Mouse (Mus musculus): Measurements from ENCODE around the gene Akt3. TPM values are rescaled to one million over a fixed set of nuclear protein-coding genes. Genes with fewer than 3 reads are reported as not detected.

Gene Akt3
- polyA plus RNA-seq, 1 experiment from 2014 or later: 9.8 TPM

GRCm38 (mm10) chr1:177175436-177175835 is 82.6 kb downstream of the Akt3 start:
- Histone ChIP-seq H3K36me3 (ENCODE audit: control insufficient read depth, insufficient read depth, low read length) (no peaks in the 10 kb centered on the region), H3K4me3 (ENCODE audit: low read depth, low read length) (no peak overlapping the region), H3K27me3 (ENCODE audit: control insufficient read depth, insufficient read depth, low read length) (no peaks in the 10 kb centered on the region), H3K4me2 (ENCODE audit: low read depth, severe bottlenecking) (no peak overlapping the region), H3K9me3 (ENCODE audit: control insufficient read depth, low read length) (no peaks in the 10 kb centered on the region), H3K27ac (replicated peaks; ENCODE audit: low read depth, low read length) (no peak overlapping the region), H3K4me1 (ENCODE audit: control insufficient read depth, insufficient read depth, low read length) (no peaks in the 10 kb centered on the region), H3K9ac (ENCODE audit: low read length) (no peak overlapping the region)
- DNase-seq (ENCODE audit: low spot score) (no peak), ATAC-seq (ENCODE audit: insufficient number of reproducible peaks, low FRiP score, low TSS enrichment, low read depth) (no peak)

DNA sequence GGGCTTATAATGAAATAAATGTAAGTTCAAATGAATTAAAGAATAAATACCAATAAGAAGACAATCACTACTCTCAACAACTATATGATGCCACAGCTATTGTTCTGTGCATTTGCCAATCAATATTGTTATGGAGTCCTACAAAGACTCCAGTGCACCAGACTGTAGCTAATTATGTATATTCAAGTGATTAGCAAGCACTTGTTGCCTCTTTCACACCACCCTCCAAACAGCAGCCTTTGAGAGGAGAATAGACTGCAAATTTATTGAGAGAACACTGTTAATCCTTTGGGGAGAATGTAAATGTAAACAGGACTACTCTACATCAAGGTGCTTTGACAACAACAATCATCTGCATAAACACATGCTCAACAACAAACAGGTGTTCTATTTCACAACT is 86.7 kb downstream of the Akt3 start:
- Histone ChIP-seq H3K4me2 (ENCODE audit: low read depth, severe bottlenecking) (no peak overlapping the region), H3K9me3 (ENCODE audit: control insufficient read depth, low read length) (no peaks in the 10 kb centered on the region)
- no peak for ATAC-seq (ENCODE audit: insufficient number of reproducible peaks, low FRiP score, low TSS enrichment, low read depth)

GRCm38 (mm10) chr1:177165789-177166188 is 92.2 kb downstream of the Akt3 start:
- no peak overlapping the region for H3K4me3 ChIP-seq (ENCODE audit: low read depth, low read length)
- 46% methylated on average over 2 of the region's 2 CpGs for WGBS
- no peak overlapping the region for H3K4me2 ChIP-seq (ENCODE audit: low read depth, severe bottlenecking)
- no peaks in the 10 kb centered on the region for H3K9me3 ChIP-seq (ENCODE audit: control insufficient read depth, low read length)
- no peak overlapping the region for H3K27ac ChIP-seq (replicated peaks; ENCODE audit: low read depth, low read length)
- no peak overlapping the region for H3K9ac ChIP-seq (ENCODE audit: low read length)
- H3K27me3 ChIP-seq (ENCODE audit: control insufficient read depth, insufficient read depth, low read length): no peaks in the 10 kb centered on the region
- no peak for ATAC-seq (ENCODE audit: insufficient number of reproducible peaks, low FRiP score, low TSS enrichment, low read depth)
- H3K36me3 ChIP-seq (ENCODE audit: control insufficient read depth, insufficient read depth, low read length): no peaks in the 10 kb centered on the region
- no peak for DNase-seq (ENCODE audit: low spot score)
- no peaks in the 10 kb centered on the region for H3K4me1 ChIP-seq (ENCODE audit: control insufficient read depth, insufficient read depth, low read length)

More for the DNA sequence above, 86.7 kb downstream of the Akt3 start:
- no peaks in the 10 kb centered on the region for H3K4me1 ChIP-seq (ENCODE audit: control insufficient read depth, insufficient read depth, low read length)
- H3K4me3 ChIP-seq (ENCODE audit: low read depth, low read length): no peak overlapping the region
- no peak overlapping the region for H3K9ac ChIP-seq (ENCODE audit: low read length)
- H3K36me3 ChIP-seq (ENCODE audit: control insufficient read depth, insufficient read depth, low read length): no peaks in the 10 kb centered on the region
- H3K27ac ChIP-seq (replicated peaks; ENCODE audit: low read depth, low read length): no peak overlapping the region
- H3K27me3 ChIP-seq (ENCODE audit: control insufficient read depth, insufficient read depth, low read length): no peaks in the 10 kb centered on the region
- DNase-seq (ENCODE audit: low spot score): no peak

DNA sequence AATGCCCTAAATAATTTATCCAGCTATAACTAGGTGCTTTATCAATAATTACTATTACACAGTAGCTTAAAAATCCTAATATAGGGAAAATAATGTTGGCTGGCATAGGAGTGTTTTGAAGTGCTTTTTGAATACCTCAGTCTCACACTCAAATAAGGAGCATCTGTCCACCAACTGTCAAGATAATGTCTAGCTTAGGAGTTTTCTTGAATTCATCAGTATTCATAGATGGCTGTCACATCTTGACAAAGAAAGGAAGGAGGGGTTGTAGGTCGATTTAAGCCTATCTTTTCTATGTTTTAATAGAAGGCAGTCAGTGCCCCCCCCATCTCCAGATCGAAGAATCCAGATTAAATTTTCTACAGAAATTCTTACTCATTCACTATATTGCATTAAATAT is 92.7 kb downstream of the Akt3 start:
- H3K27me3 ChIP-seq (ENCODE audit: control insufficient read depth, insufficient read depth, low read length): no peaks in the 10 kb centered on the region
- ATAC-seq (ENCODE audit: insufficient number of reproducible peaks, low FRiP score, low TSS enrichment, low read depth) (no peak), DNase-seq (ENCODE audit: low spot score) (no peak)
- H3K36me3 ChIP-seq (ENCODE audit: control insufficient read depth, insufficient read depth, low read length): no peaks in the 10 kb centered on the region
- WGBS: 85% methylated on average over 2 of the region's 2 CpGs
- no peaks in the 10 kb centered on the region for H3K9me3 ChIP-seq (ENCODE audit: control insufficient read depth, low read length)
- H3K4me2 ChIP-seq (ENCODE audit: low read depth, severe bottlenecking): no peak overlapping the region
- no peak overlapping the region for H3K4me3 ChIP-seq (ENCODE audit: low read depth, low read length)
- no peaks in the 10 kb centered on the region for H3K4me1 ChIP-seq (ENCODE audit: control insufficient read depth, insufficient read depth, low read length)
- H3K27ac ChIP-seq (replicated peaks; ENCODE audit: low read depth, low read length): no peak overlapping the region
- no peak overlapping the region for H3K9ac ChIP-seq (ENCODE audit: low read length)

DNA sequence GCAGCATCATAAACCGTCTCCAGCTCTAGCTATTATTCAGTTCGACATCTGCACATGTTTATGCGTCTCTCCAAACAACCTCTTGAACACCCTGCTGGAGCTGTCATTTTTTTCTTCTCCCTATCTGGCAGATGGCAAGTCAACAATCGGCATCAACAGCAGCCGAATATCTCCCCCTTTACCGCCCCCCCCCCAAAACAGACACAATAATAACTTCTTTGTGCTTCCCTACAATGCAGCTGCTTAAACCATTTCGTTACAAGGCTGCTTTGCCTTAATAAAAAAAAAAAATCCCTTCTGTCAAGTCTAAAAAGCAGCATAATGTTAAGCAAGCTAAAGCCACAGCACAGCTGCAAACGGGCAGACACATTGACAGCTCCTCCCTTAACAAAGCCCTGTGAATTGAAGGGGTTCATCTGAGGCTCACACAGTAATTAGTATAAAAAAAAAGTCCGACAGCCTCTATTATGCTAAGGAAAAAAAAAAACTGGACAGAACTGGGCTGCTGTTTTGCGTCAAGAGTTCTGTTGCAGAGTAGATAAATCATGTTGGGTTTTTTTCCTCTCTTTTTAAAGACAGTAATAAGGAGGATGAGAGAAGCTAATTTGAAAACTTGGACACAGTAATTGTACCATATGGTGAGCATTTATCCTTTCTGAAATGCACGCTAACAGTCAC is 107.5 kb downstream of the Akt3 start:
- WGBS: 29% methylated on average over 11 of the region's 11 CpGs
- Histone ChIP-seq H3K27me3 (ENCODE audit: control insufficient read depth, insufficient read depth, low read length) (no peaks in the 10 kb centered on the region), H3K9me3 (ENCODE audit: control insufficient read depth, low read length) (no peaks in the 10 kb centered on the region), H3K4me2 (ENCODE audit: low read depth, severe bottlenecking) (no peak overlapping the region), H3K27ac (replicated peaks; ENCODE audit: low read depth, low read length) (no peak overlapping the region), H3K36me3 (ENCODE audit: control insufficient read depth, insufficient read depth, low read length) (no peaks in the 10 kb centered on the region), H3K4me1 (ENCODE audit: control insufficient read depth, insufficient read depth, low read length) (peaks cover 3% of the 10 kb centered on the region; the same call in 1 of the 2 replicates), H3K4me3 (ENCODE audit: low read depth, low read length) (no peak overlapping the region), H3K9ac (ENCODE audit: low read length) (no peak overlapping the region)
- no peak for DNase-seq (ENCODE audit: low spot score)
- no peak for ATAC-seq (ENCODE audit: insufficient number of reproducible peaks, low FRiP score, low TSS enrichment, low read depth)

DNA sequence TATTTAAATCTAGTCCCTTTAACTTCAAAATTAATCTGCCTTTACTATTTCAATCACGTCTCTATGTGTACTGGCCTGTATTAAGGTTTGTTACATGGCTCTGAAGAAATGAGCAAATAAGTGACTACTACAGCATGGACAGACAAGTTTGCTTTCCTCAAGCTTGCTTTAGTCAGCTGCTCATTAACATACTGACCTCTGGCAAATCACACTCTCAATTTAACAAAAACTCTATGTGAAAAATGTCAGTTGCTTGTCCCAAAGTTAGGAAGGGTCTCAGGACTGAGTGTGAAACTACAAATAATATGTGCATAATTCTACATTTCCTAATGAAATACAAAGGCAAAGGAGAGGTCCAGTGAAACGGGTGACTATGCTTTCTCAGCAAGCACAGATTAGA is 109.3 kb downstream of the Akt3 start:
- peaks cover 3% of the 10 kb centered on the region; the same call in 1 of the 2 replicates for H3K4me1 ChIP-seq (ENCODE audit: control insufficient read depth, insufficient read depth, low read length)
- WGBS: 74% methylated on average over 2 of the region's 2 CpGs
- H3K4me3 ChIP-seq (ENCODE audit: low read depth, low read length): no peak overlapping the region
- no peaks in the 10 kb centered on the region for H3K9me3 ChIP-seq (ENCODE audit: control insufficient read depth, low read length)
- no peak overlapping the region for H3K9ac ChIP-seq (ENCODE audit: low read length)
- H3K4me2 ChIP-seq (ENCODE audit: low read depth, severe bottlenecking): no peak overlapping the region
- DNase-seq (ENCODE audit: low spot score): no peak
- no peaks in the 10 kb centered on the region for H3K36me3 ChIP-seq (ENCODE audit: control insufficient read depth, insufficient read depth, low read length)
- H3K27me3 ChIP-seq (ENCODE audit: control insufficient read depth, insufficient read depth, low read length): no peaks in the 10 kb centered on the region
- H3K27ac ChIP-seq (replicated peaks; ENCODE audit: low read depth, low read length): no peak overlapping the region
- no peak for ATAC-seq (ENCODE audit: insufficient number of reproducible peaks, low FRiP score, low TSS enrichment, low read depth)

DNA sequence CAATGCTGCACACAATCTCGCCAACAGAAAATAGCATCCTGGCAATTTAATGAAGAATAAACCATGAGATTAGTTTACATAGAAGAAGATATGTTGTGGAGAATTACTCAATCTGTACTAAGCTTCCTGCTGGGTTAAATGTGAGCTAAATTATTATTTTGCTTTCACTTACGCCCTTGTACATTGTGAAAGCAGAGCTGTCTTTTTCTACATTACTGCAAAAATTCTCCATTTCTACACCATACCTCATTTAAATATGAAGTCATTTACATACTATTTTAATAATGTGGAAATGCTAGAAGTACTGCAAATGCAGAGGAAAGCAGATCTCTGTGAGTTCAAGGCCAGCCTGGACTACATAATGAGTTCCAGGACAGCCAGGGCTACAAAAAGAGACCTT is 116.5 kb downstream of the Akt3 start:
- Histone ChIP-seq H3K4me1 (ENCODE audit: control insufficient read depth, insufficient read depth, low read length) (no peaks in the 10 kb centered on the region), H3K4me2 (ENCODE audit: low read depth, severe bottlenecking) (no peak overlapping the region), H3K27ac (replicated peaks; ENCODE audit: low read depth, low read length) (no peak overlapping the region), H3K27me3 (ENCODE audit: control insufficient read depth, insufficient read depth, low read length) (no peaks in the 10 kb centered on the region), H3K4me3 (ENCODE audit: low read depth, low read length) (no peak overlapping the region), H3K9ac (ENCODE audit: low read length) (no peak overlapping the region), H3K36me3 (ENCODE audit: control insufficient read depth, insufficient read depth, low read length) (no peaks in the 10 kb centered on the region), H3K9me3 (ENCODE audit: control insufficient read depth, low read length) (no peaks in the 10 kb centered on the region)
- DNase-seq (ENCODE audit: low spot score): no peak
- 93% methylated on average over 2 of the region's 2 CpGs for WGBS
- no peak for ATAC-seq (ENCODE audit: insufficient number of reproducible peaks, low FRiP score, low TSS enrichment, low read depth)

- Histone ChIP-seq H3K27ac (replicated peaks; ENCODE audit: low read depth, low read length) (no peak overlapping the region), H3K4me1 (ENCODE audit: control insufficient read depth, insufficient read depth, low read length) (no peaks in the 10 kb centered on the region), H3K36me3 (ENCODE audit: control insufficient read depth, insufficient read depth, low read length) (no peaks in the 10 kb centered on the region), H3K4me2 (ENCODE audit: low read depth, severe bottlenecking) (no peak overlapping the region), H3K9ac (ENCODE audit: low read length) (no peak overlapping the region), H3K9me3 (ENCODE audit: control insufficient read depth, low read length) (no peaks in the 10 kb centered on the region), H3K27me3 (ENCODE audit: control insufficient read depth, insufficient read depth, low read length) (no peaks in the 10 kb centered on the region), H3K4me3 (ENCODE audit: low read depth, low read length) (no peak overlapping the region)
- DNase-seq (ENCODE audit: low spot score): no peak
- WGBS: 88% methylated on average over 6 of the region's 6 CpGs
- no peak for ATAC-seq (ENCODE audit: insufficient number of reproducible peaks, low FRiP score, low TSS enrichment, low read depth)
Measured at GRCm38 (mm10) chr1:177139652-177140051, 118.4 kb downstream of the Akt3 start.

DNA sequence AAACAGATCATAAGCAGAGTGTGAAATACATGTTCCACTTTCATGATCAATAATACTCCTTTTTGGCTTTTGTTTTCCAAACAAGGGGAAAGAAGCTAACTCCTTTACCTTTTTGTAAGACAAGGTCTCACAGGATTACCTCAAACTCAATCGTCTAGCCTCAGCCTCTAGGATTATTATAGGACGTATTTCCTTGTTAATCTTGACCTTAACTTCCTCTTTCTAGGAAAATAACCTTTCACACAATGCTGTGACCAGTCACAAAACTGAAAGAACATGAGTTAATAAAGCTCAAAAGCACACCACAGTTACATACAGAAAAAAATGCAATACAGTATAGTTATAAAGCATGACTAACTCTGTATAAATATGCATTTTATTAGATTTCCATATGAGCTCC is 126.5 kb downstream of the Akt3 start:
- Histone ChIP-seq H3K9ac (ENCODE audit: low read length) (no peak overlapping the region), H3K27me3 (ENCODE audit: control insufficient read depth, insufficient read depth, low read length) (no peaks in the 10 kb centered on the region), H3K9me3 (ENCODE audit: control insufficient read depth, low read length) (no peaks in the 10 kb centered on the region), H3K4me3 (ENCODE audit: low read depth, low read length) (no peak overlapping the region), H3K27ac (replicated peaks; ENCODE audit: low read depth, low read length) (no peak overlapping the region), H3K4me1 (ENCODE audit: control insufficient read depth, insufficient read depth, low read length) (no peaks in the 10 kb centered on the region), H3K36me3 (ENCODE audit: control insufficient read depth, insufficient read depth, low read length) (no peaks in the 10 kb centered on the region), H3K4me2 (ENCODE audit: low read depth, severe bottlenecking) (no peak overlapping the region)
- ATAC-seq (ENCODE audit: insufficient number of reproducible peaks, low FRiP score, low TSS enrichment, low read depth): no peak
- WGBS: 76% methylated on average over 2 of the region's 2 CpGs
- no peak for DNase-seq (ENCODE audit: low spot score)

Data from limb, embryonic 11.5 days (tissue).